Mouse (Mus musculus) left cerebral cortex, adult 2 months (tissue): ENCODE data around the gene Gm12185. TPM values are rescaled to one million over a fixed set of nuclear protein-coding genes. Genes with fewer than 3 reads are reported as not detected.
"Not testable (repeated sequence)": the region's sequence is repeated elsewhere in the genome, so short reads cannot be mapped to it uniquely, and the experiment has no call there.

ENCODE experiments used
- DNase-seq, 2 experiments: peaks; one replicate each; pipeline ENCODE4 v3.0.0; 2021 to 2022; ENCODE audit warnings: low spot score in 2 of 2, mixed read lengths in 1 of 2; ENCODE audit errors: extremely low spot score in 1 of 2
- H3K27ac ChIP-seq: fragments of 200-600 bp; 2 replicates; pipeline ENCODE4 v1.8.1; 2022
- H3K4me3 ChIP-seq: fragments of 200-600 bp; 2 replicates; pipeline ENCODE4 v1.8.1; 2022
- intact Hi-C: fragments of 180-260 bp; cut with DNase I; formaldehyde crosslinking; loops from one replicate; pipeline ENCODE4 v1.15.1; 2025
- long read RNA-seq, 2 experiments: library from polyadenylated mRNA; stranded (forward); transcript quantifications; one replicate each; pipeline ENCODE4 v2.0.0; 2021; ENCODE audit warnings: borderline mapping rate in 2 of 2
- total RNA-seq, 2 experiments: library from RNA; stranded (reverse); gene quantifications; 2 replicates each; pipeline ENCODE4 v1.2.3; 2021

Gm12185 gene
- total RNA-seq, result under 1 TPM; 0.21 to 0.27 TPM
- long read RNA-seq, experiment 1, result 0 reads
- long read RNA-seq, experiment 2, result 0 reads

- H3K27ac ChIP-seq, H3K4me3 ChIP-seq, intact Hi-C loops, DNase-seq: not testable (repeated sequence)
Observed at GRCm38 (mm10) chr11:48991740-48992520, at the start of gene Gm12185. Gene Gm12185 (minus strand): TSS chr11:48992226.

GRCm38 (mm10) chr11:49012074-49012473 lies 20.0 kb upstream of the Gm12185 start:
- H3K4me3 ChIP-seq, H3K27ac ChIP-seq, DNase-seq, intact Hi-C loops: not testable (repeated sequence)

- DNase-seq, intact Hi-C loops: not testable (repeated sequence)
Observed at GRCm38 (mm10) chr11:49006785-49007184, 14.8 kb upstream of the Gm12185 start.

GRCm38 (mm10) chr11:49006317-49006716 lies 14.3 kb upstream of the Gm12185 start:
- H3K27ac ChIP-seq, H3K4me3 ChIP-seq, DNase-seq, intact Hi-C loops: not testable (repeated sequence)

More at GRCm38 (mm10) chr11:49006785-49007184, 14.8 kb upstream of the Gm12185 start:
- not testable (repeated sequence) for H3K27ac ChIP-seq, H3K4me3 ChIP-seq

- H3K4me3 ChIP-seq, intact Hi-C loops, DNase-seq, H3K27ac ChIP-seq: not testable (repeated sequence)
Observed at GRCm38 (mm10) chr11:49000411-49000810, 8.4 kb upstream of the Gm12185 start.

GRCm38 (mm10) chr11:48994018-48994417 lies 2.0 kb upstream of the Gm12185 start, which contains the start of gene Tgtp1:
Gene Tgtp1 (minus strand): TSS chr11:48994172.
- DNase-seq, H3K4me3 ChIP-seq, H3K27ac ChIP-seq, intact Hi-C loops: not testable (repeated sequence)

- intact Hi-C loops, H3K27ac ChIP-seq, DNase-seq, H3K4me3 ChIP-seq: not testable (repeated sequence)
Observed at GRCm38 (mm10) chr11:48993296-48993695, 1.3 kb upstream of the Gm12185 start.

- intact Hi-C loops, H3K4me3 ChIP-seq, DNase-seq, H3K27ac ChIP-seq: not testable (repeated sequence)
Observed at GRCm38 (mm10) chr11:48989981-48990380, 2.0 kb downstream of the Gm12185 start.

- intact Hi-C loops, DNase-seq: not testable (repeated sequence)
Observed at GRCm38 (mm10) chr11:48988219-48988618, 3.8 kb downstream of the Gm12185 start.

GRCm38 (mm10) chr11:48982848-48983247 lies 9.2 kb downstream of the Gm12185 start:
- H3K4me3 ChIP-seq, H3K27ac ChIP-seq, DNase-seq, intact Hi-C loops: not testable (repeated sequence)

More at GRCm38 (mm10) chr11:48988219-48988618, 3.8 kb downstream of the Gm12185 start:
- not testable (repeated sequence) for H3K4me3 ChIP-seq, H3K27ac ChIP-seq

GRCm38 (mm10) chr11:48980052-48980451 lies 12.0 kb downstream of the Gm12185 start:
- H3K4me3 ChIP-seq, H3K27ac ChIP-seq, DNase-seq, intact Hi-C loops: not testable (repeated sequence)

- not testable (repeated sequence) for H3K4me3 ChIP-seq
Observed at GRCm38 (mm10) chr11:48979251-48979650, 12.8 kb downstream of the Gm12185 start, which contains the start of gene 9930111J21Rik1. Gene 9930111J21Rik1 (minus strand): TSS chr11:48979398.

GRCm38 (mm10) chr11:48978240-48978939 lies 13.6 kb downstream of the Gm12185 start, which contains the start of gene Olfr56:
Gene Olfr56 (plus strand): TSS chr11:48978889.
- intact Hi-C loops, H3K27ac ChIP-seq, DNase-seq, H3K4me3 ChIP-seq: not testable (repeated sequence)

More at GRCm38 (mm10) chr11:48979251-48979650, 12.8 kb downstream of the Gm12185 start, which contains the start of gene 9930111J21Rik1:
- intact Hi-C loops, H3K27ac ChIP-seq, DNase-seq: not testable (repeated sequence)

- H3K27ac ChIP-seq, intact Hi-C loops, H3K4me3 ChIP-seq, DNase-seq: not testable (repeated sequence)
Observed at GRCm38 (mm10) chr11:48974686-48975085, 17.3 kb downstream of the Gm12185 start.

GRCm38 (mm10) chr11:48946090-48946489 lies 45.9 kb downstream of the Gm12185 start, which contains the start of gene Psme2b:
Gene Psme2b (minus strand): TSS chr11:48946190.
- intact Hi-C loops, H3K4me3 ChIP-seq, H3K27ac ChIP-seq, DNase-seq: not testable (repeated sequence)

- H3K27ac ChIP-seq, H3K4me3 ChIP-seq, intact Hi-C loops, DNase-seq: not testable (repeated sequence)
Observed at GRCm38 (mm10) chr11:48939286-48939685, 52.7 kb downstream of the Gm12185 start.
